Mouse (Mus musculus) MEL (cell line): ENCODE data around the gene Wdr93. TPM values are rescaled to one million over a fixed set of nuclear protein-coding genes. Genes with fewer than 3 reads are reported as not detected.
A peak's percentile ranks its signal among the peaks of the same experiment; 100 is the strongest.

Experiments used
- DNase-seq: peaks from one replicate; pipeline ENCODE4 v3.0.0; 2011; ENCODE audit warnings: low read depth, low spot score
- H3K27ac ChIP-seq: 2 replicates; pipeline ENCODE4 v1.5.1; 2012; ENCODE audit warnings: low read depth, mild to moderate bottlenecking, control low read depth, low read length, moderate library complexity; ENCODE audit not compliant: control insufficient read depth
- H3K27me3 ChIP-seq, 2 experiments: fragments of 150-350 bp in 1 of 2; sonication (generic) in 1 of 2; 2 replicates each; pipeline ENCODE4 v1.6.1; 2012; ENCODE audit warnings: low read length in 2 of 2, mild to moderate bottlenecking in 2 of 2, improper control_type of control experiment in 1 of 2, moderate library complexity in 1 of 2; ENCODE audit not compliant: insufficient read depth in 2 of 2, control insufficient read depth in 1 of 2
- H3K36me3 ChIP-seq, 2 experiments: 2 replicates each; pipeline ENCODE4 v1.6.1; 2012 to 2014; ENCODE audit warnings: low read length in 2 of 2, improper control_type of control experiment in 1 of 2, inconsistent platforms in 1 of 2, mild to moderate bottlenecking in 1 of 2; ENCODE audit not compliant: insufficient read depth in 2 of 2, control insufficient read depth in 1 of 2
- H3K4me1 ChIP-seq, 2 experiments: fragments of 150-350 bp in 1 of 2; sonication (generic) in 1 of 2; 2 replicates each; pipeline ENCODE4 v1.6.1; 2012; ENCODE audit warnings: low read length in 2 of 2, improper control_type of control experiment in 1 of 2, mild to moderate bottlenecking in 1 of 2; ENCODE audit not compliant: insufficient read depth in 2 of 2, control insufficient read depth in 1 of 2
- H3K4me3 ChIP-seq, 2 experiments: fragments of 150-350 bp in 1 of 2; sonication (generic) in 1 of 2; 2 replicates each; pipeline ENCODE4 v1.5.1; 2012; ENCODE audit warnings: low read depth in 2 of 2, low read length in 2 of 2, mild to moderate bottlenecking in 2 of 2, moderate library complexity in 2 of 2, control low read depth in 1 of 2, improper control_type of control experiment in 1 of 2; ENCODE audit not compliant: control insufficient read depth in 1 of 2, insufficient read depth in 1 of 2
- H3K79me2 ChIP-seq: 2 replicates; pipeline ENCODE4 v1.6.1; 2012; ENCODE audit warnings: mild to moderate bottlenecking, low read length, moderate library complexity; ENCODE audit not compliant: control insufficient read depth, poor library complexity, insufficient read depth
- H3K9ac ChIP-seq: 2 replicates; pipeline ENCODE4 v1.6.1; 2012; ENCODE audit warnings: low read depth, mild to moderate bottlenecking, control low read depth, low read length, moderate library complexity; ENCODE audit not compliant: control insufficient read depth, poor library complexity, severe bottlenecking
- H3K9me3 ChIP-seq: fragments of 150-350 bp; sonication (generic); replicated peaks from 2 replicates; pipeline ENCODE4 v1.6.1; 2012; ENCODE audit warnings: mild to moderate bottlenecking, low read length, improper control_type of control experiment, moderate library complexity; ENCODE audit not compliant: insufficient read depth
- CTCF ChIP-seq, 3 experiments: IDR thresholded peaks in 2 of 3; conservative IDR thresholded peaks in 1 of 3; 2 replicates each; pipeline ENCODE4 v1.5.1; 2011 to 2012; ENCODE audit warnings: low read length in 3 of 3, low read depth in 2 of 3, mild to moderate bottlenecking in 2 of 3, improper control_type of control experiment in 1 of 3, inconsistent platforms in 1 of 3, mixed read lengths in 1 of 3, moderate library complexity in 1 of 3; ENCODE audit not compliant: control insufficient read depth in 1 of 3, insufficient read depth in 1 of 3, poor library complexity in 1 of 3, severe bottlenecking in 1 of 3
- ELF1 ChIP-seq: IDR thresholded peaks from 2 replicates; pipeline ENCODE4 v1.6.1; 2014; ENCODE audit warnings: low read depth, mild to moderate bottlenecking, inconsistent platforms, low read length, improper control_type of control experiment, moderate library complexity
- EP300 ChIP-seq, 2 experiments: IDR thresholded peaks; 2 replicates each; pipeline ENCODE4 v1.6.1; 2011; ENCODE audit warnings: improper control_type of control experiment in 2 of 2, low read length in 2 of 2, low read depth in 1 of 2, mild to moderate bottlenecking in 1 of 2
- MXI1 ChIP-seq: IDR thresholded peaks from 2 replicates; pipeline ENCODE4 v1.6.1; 2011; ENCODE audit warnings: mild to moderate bottlenecking, low read depth, low read length, improper control_type of control experiment
- MYB ChIP-seq: IDR thresholded peaks from 2 replicates; pipeline ENCODE4 v1.6.1; 2011; ENCODE audit warnings: mild to moderate bottlenecking, low read depth, low read length, improper control_type of control experiment
- MYC ChIP-seq: IDR thresholded peaks from 2 replicates; pipeline ENCODE4 v1.6.1; 2011; ENCODE audit warnings: low read depth, mild to moderate bottlenecking, low read length, improper control_type of control experiment, moderate library complexity
- NELFE ChIP-seq: IDR thresholded peaks from 2 replicates; pipeline ENCODE4 v1.6.1; 2011; ENCODE audit warnings: low read depth, low read length, improper control_type of control experiment
- NRF1 ChIP-seq: IDR thresholded peaks from 2 replicates; pipeline ENCODE4 v1.6.1; 2014; ENCODE audit warnings: low read depth, mild to moderate bottlenecking, inconsistent platforms, low read length, improper control_type of control experiment, moderate library complexity; ENCODE audit not compliant: poor library complexity, insufficient read depth, severe bottlenecking
- POLR2A ChIP-seq, 2 experiments: IDR thresholded peaks; 2 replicates each; pipeline ENCODE4 v1.6.1; 2011 to 2012; ENCODE audit warnings: low read length in 2 of 2, mild to moderate bottlenecking in 2 of 2, control low read depth in 1 of 2, improper control_type of control experiment in 1 of 2, low read depth in 1 of 2, moderate library complexity in 1 of 2; ENCODE audit not compliant: control insufficient read depth in 1 of 2, insufficient read depth in 1 of 2, poor library complexity in 1 of 2
- POLR2AphosphoS5 ChIP-seq: IDR thresholded peaks from 2 replicates; pipeline ENCODE4 v1.6.1; 2012; ENCODE audit warnings: low read depth, borderline replicate concordance, mild to moderate bottlenecking, inconsistent platforms, low read length, moderate library complexity, mixed read lengths
- RAD21 ChIP-seq: IDR thresholded peaks from 2 replicates; pipeline ENCODE4 v1.6.1; 2011; ENCODE audit warnings: mild to moderate bottlenecking, low read depth, low read length, improper control_type of control experiment
- RCOR1 ChIP-seq: IDR thresholded peaks from 2 replicates; pipeline ENCODE4 v1.6.1; 2012; ENCODE audit warnings: low read depth, mild to moderate bottlenecking, inconsistent platforms, low read length, improper control_type of control experiment
- SIN3A ChIP-seq: IDR thresholded peaks from 2 replicates; pipeline ENCODE4 v1.6.1; 2012; ENCODE audit warnings: low read length, improper control_type of control experiment, inconsistent platforms
- SMC3 ChIP-seq: IDR thresholded peaks from 2 replicates; pipeline ENCODE4 v1.6.1; 2011; ENCODE audit warnings: low read depth, low read length, improper control_type of control experiment
- TCF12 ChIP-seq: IDR thresholded peaks from 2 replicates; pipeline ENCODE4 v1.6.1; 2014; ENCODE audit warnings: low read depth, mild to moderate bottlenecking, inconsistent platforms, low read length, improper control_type of control experiment, moderate library complexity
- USF2 ChIP-seq, 2 experiments: IDR thresholded peaks; 2 replicates each; pipeline ENCODE4 v1.6.1; 2011 to 2012; ENCODE audit warnings: improper control_type of control experiment in 2 of 2, low read length in 2 of 2, borderline replicate concordance in 1 of 2, inconsistent platforms in 1 of 2, low read depth in 1 of 2, mild to moderate bottlenecking in 1 of 2; ENCODE audit not compliant: insufficient read depth in 1 of 2
- ZC3H11A ChIP-seq: IDR thresholded peaks from 2 replicates; pipeline ENCODE4 v1.6.1; 2012; ENCODE audit warnings: low read depth, mild to moderate bottlenecking, inconsistent platforms, low read length, improper control_type of control experiment
- polyA plus RNA-seq, 2 experiments: library from polyadenylated mRNA; stranded (reverse) in 1 of 2; unstranded in 1 of 2; fragments of >175 nt in 1 of 2; fragments of >200 nt in 1 of 2; gene quantifications; 2 replicates each; pipeline versions ENCODE4 v1.2.1 to v1.2.4; 2012; ENCODE audit warnings: low replicate concordance in 2 of 2, low read depth in 1 of 2; ENCODE audit not compliant: insufficient read length in 2 of 2, insufficient read depth in 1 of 2, missing spikeins in 1 of 2
- total RNA-seq: library from RNA; depleted of rRNA; stranded (reverse); fragments of 300-350 nt; gene quantifications from 2 replicates; pipeline ENCODE4 v1.2.3, GENCODE M21; 2012

Gene Wdr93
- total and polyA plus RNA-seq, 3 experiments: 0.23 to 0.40 TPM; not detected in 1

DNA sequence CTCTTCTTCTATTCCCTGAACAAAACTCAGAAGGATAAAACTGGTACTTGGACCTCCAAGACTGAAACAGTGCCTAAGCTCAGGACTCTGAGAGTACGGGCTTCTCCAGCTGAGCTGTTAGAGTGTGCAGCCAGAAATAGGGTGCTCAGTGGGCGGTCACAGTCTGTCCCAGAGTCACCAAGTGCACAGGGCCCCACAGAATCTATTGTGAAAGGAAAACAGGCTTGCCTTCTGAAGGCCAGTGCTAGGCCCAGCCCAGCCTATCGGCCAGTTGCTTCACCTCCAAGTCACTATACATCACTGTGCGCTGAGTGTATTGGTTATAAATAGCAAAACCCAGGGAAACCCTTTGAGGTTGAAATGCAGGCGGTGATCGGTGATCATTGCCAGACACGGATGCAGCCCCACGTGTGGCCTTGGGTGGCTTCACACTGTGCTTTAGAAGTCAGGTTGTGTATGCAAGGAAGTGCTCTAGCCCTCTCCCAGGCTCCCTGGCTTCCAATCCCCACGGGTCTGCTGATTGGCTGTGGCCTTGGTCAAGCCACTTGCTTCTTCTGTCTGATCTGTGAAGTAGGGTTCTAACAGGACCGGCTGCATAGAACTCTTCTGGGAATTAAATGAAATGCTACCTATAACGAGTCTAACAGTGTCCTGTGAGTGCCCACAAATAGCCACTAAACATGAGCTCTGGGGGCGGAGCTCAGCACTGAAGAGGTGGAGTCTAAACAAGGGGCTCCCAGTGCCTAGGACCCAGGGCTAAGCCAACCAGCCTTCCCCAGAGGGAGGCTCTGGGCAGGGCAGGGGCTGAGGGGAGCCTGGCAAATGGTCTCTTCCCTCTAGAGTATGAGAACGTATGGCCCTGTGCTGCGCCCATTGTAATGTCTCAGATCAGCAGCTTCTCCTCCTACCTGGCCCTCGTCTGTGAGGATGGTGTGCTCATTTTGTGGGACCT lies 28.9 kb downstream of the Wdr93 start:
- H3K27ac ChIP-seq: no peak overlapping the region
- no peak for TF ChIP-seq TCF12
- TF ChIP-seq SMC3: no peak
- no peak for TF ChIP-seq SIN3A
- no peak for TF ChIP-seq NRF1
- TF ChIP-seq NELFE: no peak
- no peak for TF ChIP-seq USF2 (IDR thresholded peaks at IDR 0.05; ENCODE audit: borderline replicate concordance in 1 of 2, insufficient read depth in 1 of 2, low read depth in 1 of 2, low read length in 2 of 2)
- TF ChIP-seq EP300 (IDR thresholded peaks at IDR 0.05; ENCODE audit: low read depth in 1 of 2, low read length in 2 of 2): no peak
- no peak for TF ChIP-seq MXI1
- TF ChIP-seq ELF1: no peak
- no peak for TF ChIP-seq MYB
- TF ChIP-seq RCOR1: no peak
- TF ChIP-seq, all 39 proteins: peak for 0
- Histone ChIP-seq H3K36me3 (no peaks in the 10 kb centered on the region), H3K9me3 (no peaks in the 10 kb centered on the region), H3K9ac (no peak overlapping the region), H3K79me2 (no peaks in the 10 kb centered on the region), H3K4me3 (no peak overlapping the region), H3K27me3 (peaks cover 0 to 3% of the 10 kb centered on the region in 2 experiments; a peak in 2 of 4 replicates), H3K4me1 (no peaks in the 10 kb centered on the region)
- DNase-seq: no peak

DNA sequence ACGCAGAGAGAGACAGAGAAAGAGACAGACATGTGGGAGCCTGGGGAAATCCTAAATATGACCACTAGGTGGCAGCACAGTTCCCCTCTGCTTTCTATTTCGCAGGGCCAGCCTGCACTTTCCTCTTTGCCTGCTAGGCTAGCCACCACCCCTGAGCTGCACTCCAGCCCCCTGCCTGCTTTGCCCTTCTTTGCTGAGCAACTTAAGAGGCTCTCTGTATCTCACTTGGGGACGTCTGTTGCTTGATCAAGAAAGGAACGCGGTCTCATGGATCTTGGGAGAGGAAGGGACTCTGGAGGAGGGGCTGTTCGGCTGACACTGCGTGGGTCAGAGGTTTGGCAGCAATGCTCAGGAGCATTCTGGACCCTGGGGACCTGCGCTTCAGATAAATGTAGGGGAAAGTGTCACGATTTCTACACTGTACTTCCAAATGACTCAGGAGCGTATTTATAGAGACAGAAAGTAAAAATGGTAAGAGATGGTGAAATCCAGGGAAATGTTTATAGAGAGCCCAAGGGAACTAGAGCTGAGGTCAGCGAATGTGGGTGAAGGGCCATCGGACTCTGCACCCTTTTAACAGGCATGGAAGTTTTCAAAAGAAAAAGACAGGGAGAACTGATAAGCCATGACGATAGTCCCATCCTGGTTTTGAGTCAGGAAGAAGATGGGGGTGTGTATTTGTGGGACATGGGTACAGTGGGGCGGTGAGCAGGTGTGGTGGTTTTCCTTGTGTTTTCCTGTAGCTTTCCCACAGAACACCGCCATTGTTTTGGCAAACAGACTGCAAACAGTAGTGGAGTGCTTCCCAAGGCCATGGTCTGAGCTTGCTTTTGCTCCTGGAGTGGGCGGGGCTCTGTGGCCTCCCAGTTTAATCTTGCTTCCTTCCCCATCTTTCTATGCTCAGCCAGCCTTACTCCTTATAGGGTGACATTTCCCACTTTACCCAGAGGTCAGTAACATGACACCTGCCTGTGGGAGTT lies 38.0 kb downstream of the Wdr93 start:
- peak overlapping the region; percentile 64 to 66 for H3K4me3 ChIP-seq
- no peak overlapping the region for H3K27ac ChIP-seq
- TF ChIP-seq POLR2AphosphoS5: no peak
- TF ChIP-seq ZC3H11A: peak; percentile 57
- TF ChIP-seq RAD21: peak; percentile 75
- TF ChIP-seq POLR2A (IDR thresholded peaks at IDR 0.05; ENCODE audit: control insufficient read depth in 1 of 2, insufficient read depth in 1 of 2, low read depth in 1 of 2, low read length in 2 of 2, poor library complexity in 1 of 2): peak; percentile 34 to 42; a peak in 1 of 4 replicates
- peak; percentile 66; the same call in 1 of the 2 replicates for TF ChIP-seq MYC
- TF ChIP-seq SMC3: peak; percentile 71
- 0 out of 2 replicates have a peak, but pooled peaks have one; percentile 14 for TF ChIP-seq SIN3A
- TF ChIP-seq MXI1: 0 out of 2 replicates have a peak, but pooled peaks have one; percentile 20
- TF ChIP-seq MYB: no peak
- peak; percentile 85 to 90 (median 89) for TF ChIP-seq CTCF (IDR thresholded peaks at IDR 0.05 in 2 of 3, conservative IDR thresholded peaks at IDR 0.05 in 1 of 3; ENCODE audit: control insufficient read depth in 1 of 3, insufficient read depth in 1 of 3, low read depth in 2 of 3, low read length in 3 of 3, poor library complexity in 1 of 3, severe bottlenecking in 1 of 3)
- TF ChIP-seq, all 39 proteins: peak for 8
- peak; percentile 86 for DNase-seq
- no peaks in the 10 kb centered on the region for H3K36me3 ChIP-seq
- peaks cover 0 to 6% of the 10 kb centered on the region in 2 experiments; a peak in 2 of 4 replicates for H3K4me1 ChIP-seq
- peak overlapping the region; percentile 67 for H3K9ac ChIP-seq
- no peaks in the 10 kb centered on the region for H3K9me3 ChIP-seq
- peaks cover 0 to 1% of the 10 kb centered on the region in 2 experiments; a peak in 3 of 4 replicates for H3K27me3 ChIP-seq
- no peaks in the 10 kb centered on the region for H3K79me2 ChIP-seq
